In the genomic region with DNA sequence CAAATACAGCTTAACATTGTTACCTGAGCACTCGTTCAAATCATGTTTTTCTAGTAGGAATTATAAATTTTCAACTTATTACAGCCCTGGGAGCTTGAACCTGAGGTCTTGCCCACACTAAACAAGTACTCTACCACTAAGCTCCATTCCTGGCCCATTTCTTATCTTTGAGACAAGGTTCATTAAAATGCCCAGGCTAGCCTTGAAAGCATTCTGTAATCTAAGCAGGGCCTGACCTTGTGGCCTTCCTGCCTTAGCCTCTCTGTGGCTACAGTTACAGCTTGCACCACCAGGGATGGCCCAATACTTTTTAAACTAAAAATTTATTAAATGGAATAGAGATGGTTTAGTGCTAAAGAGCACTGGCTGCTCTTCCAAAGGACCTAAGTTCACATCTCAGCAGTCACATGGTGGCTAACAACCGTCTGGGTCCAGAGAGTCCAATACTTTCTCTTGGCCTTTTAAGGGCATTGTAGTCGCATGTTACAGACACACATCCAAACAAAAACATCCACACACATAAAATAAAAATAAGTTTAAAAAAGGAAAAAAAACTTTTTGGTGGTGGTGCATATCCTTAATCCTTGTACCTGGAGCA, we compare ENCODE assay signal across 27 mouse cellular contexts. TPM values are rescaled to one million over a fixed set of nuclear protein-coding genes. Genes with fewer than 3 reads are reported as not detected.
A peak's percentile ranks its signal among the peaks of the same experiment; 100 is the strongest.
DNase-seq lines count a peak whose midpoint lies in the region; ATAC-seq and TF ChIP-seq lines count a peak whose summit lies in the region.
"Had no signal": no experiment of that assay in that cellular context is flagged by ENCODE, and none has a peak within 500 bp of the region (broad histone marks: within the 10 kb centered on the region; RNA-seq: fewer than 3 reads in every experiment).

No protein-coding gene starts in this region.

- no peak for DNase-seq in gastrocnemius, adult 2 months
- no peak for DNase-seq in gastrocnemius, adult 18-20 months (ENCODE audit: low spot score)
- peak; percentile 30 to 39 for DNase-seq in kidney, adult 8-10 months
- DNase-seq in kidney, postnatal 10 days = no peak
- DNase-seq in 416B (ENCODE audit: low read depth) = peak; percentile 87
- no peak for DNase-seq in cerebellum, adult 9-10 months
- DNase-seq: gastrocnemius, postnatal 10 days; lung, embryonic 14.5 days; lung, postnatal 14 days; right cerebral cortex, adult 18-20 months; spleen, adult 18-20 months; thymus, postnatal 4 days had no signal

- peak overlapping the region; percentile 20; the same call in 1 of the 2 replicates for H3K27ac ChIP-seq in gastrocnemius, adult 2 months
- H3K27ac ChIP-seq: embryonic facial prominence, embryonic 13.5 days; forebrain, embryonic 10.5 days; forebrain, embryonic 15.5 days; hindbrain, embryonic 14.5 days; limb, embryonic 10.5 days; limb, embryonic 15.5 days; liver, embryonic 14.5 days; midbrain, embryonic 12.5 days; neural tube, embryonic 12.5 days had no signal

- H3K4me3 ChIP-seq in gastrocnemius, adult 2 months = no peak overlapping the region
- H3K4me3 ChIP-seq: embryonic facial prominence, embryonic 13.5 days; forebrain, embryonic 10.5 days; forebrain, embryonic 15.5 days; limb, embryonic 10.5 days; limb, embryonic 15.5 days; midbrain, embryonic 12.5 days; myocyte; neural tube, embryonic 12.5 days had no signal

- intact Hi-C loops in gastrocnemius, adult 2 months (cut with DNase I) = no loop called here

- TF ChIP-seq CTCF in gastrocnemius, adult 2 months (IDR thresholded peaks at IDR 0.05) = no peak

- ATAC-seq in common myeloid progenitor, adult 5-6 weeks (replicated peaks; ENCODE audit: low read depth, poor library complexity, severe bottlenecking) = peak; percentile 29; the same call in 1 of the 2 replicates
- ATAC-seq: activated CD4-positive, CD25-positive, alpha-beta regulatory T cell, adult 4 months; forebrain, embryonic 15.5 days; intestine, postnatal 0 days had no signal

RNA-seq across cellular contexts. Expression of gene Rfc1, which starts 10.6 kb away (rescaled TPM):
- 10 to 100 TPM; 26.3 to 27.7 TPM for total RNA-seq in gastrocnemius, adult 2 months (2021)
- 10 to 100 TPM; 29.6 to 30.1 TPM for total RNA-seq in gastrocnemius, adult 18-20 months (2021)
- total RNA-seq in common myeloid progenitor, adult 5-6 weeks (2017) = 122 and 172 TPM in 2 replicates

RNA-seq across cellular contexts. Expression of gene Klb, which starts 23.3 kb away (rescaled TPM):
- under 1 TPM in 1 of 2 experiments, not detected in 1; 0.20 TPM for total RNA-seq in gastrocnemius, adult 2 months (2021)
- total RNA-seq in gastrocnemius, adult 18-20 months (2021) = under 1 TPM; 0.18 to 0.26 TPM
- total RNA-seq in common myeloid progenitor, adult 5-6 weeks (2017) = not detected in 2 replicates
- total RNA-seq: CH12.LX; hematopoietic stem cell, adult 5-6 weeks had no signal

Comparison
In these comparisons a context has a peak if more than half of its experiments do, and no peak if none do; other contexts are left out.
1. DNase-seq: peak in kidney, adult 8-10 months (2 of 2) and 416B (single experiment); none in gastrocnemius, adult 2 months (single experiment), gastrocnemius, adult 18-20 months (single experiment), kidney, postnatal 10 days (single experiment) and cerebellum, adult 9-10 months (single experiment).